Mouse (Mus musculus): ENCODE data around the gene E2f8.
A peak's percentile ranks its signal among the peaks of the same experiment; 100 is the strongest.

Gene E2f8

DNA sequence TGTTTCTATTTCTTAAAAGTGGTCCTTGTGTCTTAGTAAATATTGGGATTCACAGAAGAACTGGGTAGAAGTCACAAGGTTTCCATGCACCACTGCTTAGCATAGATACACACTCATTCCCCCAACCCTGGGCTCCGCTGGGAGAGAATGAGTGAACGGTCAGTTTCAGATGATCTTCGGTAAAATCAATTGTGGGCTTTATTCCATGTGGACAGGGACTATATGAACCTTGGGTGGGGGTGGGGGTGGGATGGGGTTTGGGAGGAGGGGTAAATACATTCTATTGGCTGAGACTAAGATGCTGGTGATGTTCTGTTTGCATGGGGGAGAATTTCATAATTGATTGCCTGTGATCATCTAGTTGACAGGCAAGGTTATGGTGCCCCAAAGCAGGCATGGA, 25.9 kb downstream of the E2f8 start:
- no peak for DNase-seq (ENCODE audit: low spot score)

DNA sequence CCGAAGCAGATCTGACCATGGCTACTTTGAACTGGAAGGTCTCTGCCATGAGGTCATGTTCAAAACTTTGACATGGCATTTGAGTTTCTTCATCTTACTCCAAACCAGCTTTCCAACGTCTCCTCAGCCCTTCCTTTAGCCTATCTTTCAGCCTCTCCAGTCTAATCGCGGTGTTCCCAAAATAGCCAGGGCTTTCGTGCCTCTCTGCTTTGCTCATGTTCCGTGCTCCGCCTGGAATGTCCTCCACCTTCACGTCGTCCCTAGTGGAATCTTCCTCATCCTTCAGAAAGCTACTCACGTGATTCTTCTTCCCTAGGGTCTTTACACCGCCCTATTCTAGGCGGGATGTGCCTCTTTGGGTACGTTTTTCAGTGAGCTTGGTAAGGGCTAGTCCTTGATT, 27.9 kb downstream of the E2f8 start:
- no peak for DNase-seq (ENCODE audit: low spot score)

DNA sequence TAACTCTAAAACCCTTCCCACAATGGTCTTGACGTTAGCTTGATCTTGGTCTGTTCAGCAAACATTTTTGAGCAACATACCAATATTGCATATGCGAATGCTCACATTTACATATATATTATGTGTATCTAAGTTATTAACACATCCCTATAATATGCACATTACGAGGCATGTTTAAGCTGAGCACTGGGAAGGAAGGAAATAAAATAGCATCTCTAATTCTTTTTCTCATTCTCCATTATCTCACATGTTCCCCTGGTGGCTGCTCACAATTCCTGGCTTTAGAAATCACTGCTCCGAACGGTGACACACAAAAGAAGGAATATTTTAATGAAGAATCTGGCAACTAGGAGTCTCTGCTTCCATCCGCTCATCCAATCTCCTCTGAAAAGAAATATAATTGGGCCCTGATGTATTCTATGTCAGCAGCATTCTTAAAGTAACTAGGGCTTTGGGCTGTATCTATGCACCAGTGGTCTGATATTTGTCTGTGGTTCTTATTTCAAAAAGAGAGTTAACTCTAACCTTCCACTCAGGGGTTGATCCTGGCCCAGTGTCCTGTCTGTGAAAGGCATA, 29.8 kb downstream of the E2f8 start:
- no peak for DNase-seq (ENCODE audit: low spot score)

DNA sequence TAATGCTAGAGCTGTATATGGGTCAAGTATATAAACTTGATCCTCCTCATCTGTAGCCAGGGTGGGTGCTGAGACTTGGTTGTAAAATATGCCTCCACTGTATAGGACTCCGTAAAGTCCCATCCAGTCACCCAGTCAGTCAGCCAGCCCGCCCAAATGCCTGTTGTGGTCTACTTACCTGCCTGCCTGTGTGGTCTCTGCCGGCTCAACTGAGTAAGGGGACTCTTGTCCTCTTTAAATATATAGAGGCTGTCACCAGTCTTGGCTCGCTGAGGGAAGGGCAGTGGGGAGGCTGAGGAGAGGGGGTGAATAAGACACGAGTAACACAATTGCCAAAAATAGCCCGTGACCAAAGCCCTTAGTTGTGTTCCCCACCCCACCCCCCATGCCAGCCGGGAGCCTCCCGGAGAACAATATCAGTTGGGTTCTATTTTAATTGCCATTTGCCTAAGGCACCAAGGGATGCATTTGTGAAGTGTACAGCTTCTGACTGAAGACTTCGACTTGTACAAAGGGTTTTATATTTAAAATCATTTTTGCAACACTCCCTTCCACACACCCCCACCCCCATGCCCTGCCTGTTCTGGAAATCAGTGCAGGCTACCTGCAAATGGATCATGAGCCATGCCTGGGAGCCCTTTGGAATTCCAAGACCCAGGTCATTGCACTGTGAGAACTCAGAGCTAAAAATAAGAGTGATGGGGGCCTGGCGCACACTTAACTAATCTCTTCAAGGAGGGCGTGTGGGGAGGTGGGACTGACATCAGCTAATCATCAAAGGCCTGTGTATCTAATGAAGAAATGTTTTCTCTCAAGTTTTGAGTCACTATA, 33.4 kb downstream of the E2f8 start, which contains the start of gene Csrp3:
Gene Csrp3, minus strand, starts transcription at position 214 of the 831 bp plus-strand sequence.
- DNase-seq (ENCODE audit: low spot score), result peak; percentile 6

DNA sequence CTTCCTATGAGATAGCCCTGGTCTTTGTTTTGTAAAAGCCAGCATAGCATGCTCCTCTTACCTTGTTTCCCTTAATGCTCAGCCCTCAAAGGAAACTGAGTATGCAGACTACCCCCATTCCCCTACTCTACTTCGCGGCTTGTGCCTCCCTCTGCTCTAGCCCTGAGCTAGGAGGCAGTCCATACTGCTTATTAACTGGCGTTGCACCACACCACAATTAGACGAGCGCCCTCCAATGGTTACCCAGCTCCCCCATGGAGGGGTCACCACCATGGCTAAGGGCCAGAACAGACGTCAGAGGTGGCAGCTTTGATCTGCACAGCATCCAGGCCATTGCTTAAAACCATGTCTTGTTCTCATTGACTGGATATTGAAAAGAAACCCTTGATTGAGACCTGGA, 34.6 kb downstream of the E2f8 start:
- no peak for DNase-seq (ENCODE audit: low spot score)

DNA sequence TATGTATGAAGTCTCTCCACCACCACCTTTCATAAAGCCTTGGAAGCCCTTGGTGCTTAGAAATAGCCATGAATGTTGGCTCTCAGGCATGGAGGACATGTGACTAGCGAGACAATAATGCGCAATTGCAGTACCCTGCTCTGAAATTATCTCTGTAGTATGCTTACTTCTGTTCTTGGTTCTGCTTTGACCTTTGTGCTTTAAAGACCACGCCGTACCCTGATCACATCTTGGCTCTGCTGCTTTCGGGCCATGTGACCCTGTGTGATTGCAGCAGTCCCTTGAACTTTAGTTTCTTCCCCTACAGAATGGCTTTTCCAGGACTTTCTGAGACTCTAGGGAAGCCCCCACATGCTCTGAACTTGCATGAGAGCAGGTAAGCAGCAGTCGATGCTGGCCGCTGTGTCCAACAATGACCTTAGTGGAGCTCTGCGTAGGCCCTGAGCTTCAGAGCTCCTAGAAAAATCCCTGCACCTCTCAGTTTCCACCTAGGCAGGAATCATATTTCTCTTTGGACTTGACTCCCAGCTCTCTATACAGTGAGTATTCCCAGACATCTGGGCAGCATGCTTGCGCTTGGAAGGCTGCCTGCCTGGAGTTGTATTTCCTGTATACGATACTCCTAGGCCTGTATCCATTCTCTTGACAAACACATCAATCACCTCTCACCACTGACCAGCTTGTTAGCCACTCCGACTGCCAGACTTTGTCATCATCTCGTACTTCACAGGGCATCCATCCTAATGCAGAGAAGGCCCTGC, 36.0 kb downstream of the E2f8 start:
- no peak for DNase-seq (ENCODE audit: low spot score)

DNA sequence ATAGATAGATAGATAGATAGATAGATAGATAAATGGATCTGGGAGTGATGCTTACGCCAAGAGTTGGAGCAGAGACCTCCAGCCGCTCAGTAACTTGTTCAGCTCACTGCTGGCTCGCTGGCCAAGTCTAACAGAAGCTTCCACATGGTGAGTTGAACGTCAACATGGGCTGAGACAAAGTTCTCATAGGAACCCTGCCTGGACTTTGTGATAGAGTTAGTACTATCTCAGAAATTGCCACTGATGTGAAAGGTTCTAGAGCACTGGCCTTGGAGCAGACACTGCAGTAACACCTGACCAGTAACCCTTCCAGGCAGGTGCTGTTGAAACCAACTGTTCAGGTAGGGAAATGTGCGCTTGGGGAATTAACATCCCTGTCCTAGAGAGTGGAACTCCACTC, 37.9 kb downstream of the E2f8 start:
- DNase-seq (ENCODE audit: low spot score), result no peak

DNA sequence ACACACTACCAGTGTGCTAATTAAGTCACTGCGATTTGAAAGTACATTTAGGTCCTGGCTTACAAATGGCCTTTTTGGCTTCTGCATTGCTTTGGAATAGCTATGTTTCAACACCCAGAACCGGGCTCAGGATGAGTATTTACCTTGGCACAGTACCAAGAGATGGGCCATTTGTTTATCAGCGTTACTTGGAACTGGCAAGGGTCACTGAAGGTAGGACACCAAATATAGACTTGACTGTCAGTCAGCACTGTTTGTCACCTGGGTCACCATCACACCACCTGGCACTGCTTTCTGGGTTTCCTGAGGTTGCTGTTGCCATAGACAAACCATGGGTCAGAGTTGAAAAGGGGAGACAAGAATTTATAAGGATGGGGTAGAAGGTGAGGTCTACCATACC, 39.0 kb downstream of the E2f8 start:
- no peak for DNase-seq (ENCODE audit: low spot score)

DNA sequence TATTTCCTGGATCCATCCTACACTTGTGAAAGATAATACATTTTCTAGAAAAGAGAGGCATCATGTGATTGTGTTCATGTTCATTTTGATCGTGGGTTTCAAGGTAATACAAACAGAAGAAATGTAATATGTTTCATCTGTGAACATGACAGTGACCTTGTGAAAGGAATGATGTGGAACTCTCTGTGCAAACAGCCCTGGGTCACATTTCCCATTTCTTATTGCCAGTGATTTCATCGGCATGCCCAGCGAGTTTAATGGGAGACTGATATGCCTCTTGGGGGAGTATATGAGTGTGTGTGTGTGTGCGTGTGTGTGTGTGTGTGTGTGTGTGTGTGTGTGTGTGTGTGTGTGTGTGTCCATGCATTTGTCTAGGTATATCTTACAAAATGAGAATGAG, 39.9 kb downstream of the E2f8 start:
- no peak for DNase-seq (ENCODE audit: low spot score)

DNA sequence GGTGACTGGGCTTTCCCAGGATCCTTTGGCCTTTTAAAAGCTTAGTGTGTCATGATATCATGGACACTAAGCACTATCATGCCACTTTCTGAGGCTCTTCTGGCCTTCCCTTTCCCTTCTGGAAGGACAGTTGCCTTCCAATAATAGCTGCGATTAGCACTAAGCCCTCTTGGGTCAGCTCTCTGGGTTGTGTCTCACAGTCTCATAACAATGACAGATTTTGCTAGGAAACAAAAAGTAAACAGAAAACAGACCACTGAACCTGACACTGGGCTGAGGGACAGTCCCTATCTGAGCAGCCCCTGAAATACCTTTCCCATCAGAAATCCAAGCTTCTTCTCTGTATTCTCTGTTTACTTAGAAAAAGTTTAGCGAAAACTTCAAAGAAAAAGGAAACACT, 40.9 kb downstream of the E2f8 start:
- peak; percentile 2 for DNase-seq (ENCODE audit: low spot score)

DNA sequence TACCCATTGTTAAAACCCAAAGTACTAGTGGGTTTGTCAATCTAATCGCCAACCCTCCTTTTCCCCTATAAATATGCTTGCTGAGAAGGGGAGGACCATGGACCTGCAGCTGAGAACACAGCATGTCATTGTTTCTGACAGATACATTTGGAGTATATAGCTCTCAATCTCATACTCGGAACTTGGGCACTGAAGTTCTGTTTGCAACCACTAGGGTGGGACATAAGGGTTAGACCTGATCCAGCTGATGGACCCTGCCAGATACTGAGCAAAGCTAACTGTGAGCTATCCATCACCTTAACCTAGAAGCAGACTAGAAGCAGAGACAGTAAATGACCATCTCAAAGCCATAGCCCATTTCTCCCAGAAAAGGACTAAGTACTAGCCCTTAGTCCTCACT, 43.0 kb downstream of the E2f8 start:
- DNase-seq (ENCODE audit: low spot score), result no peak

DNA sequence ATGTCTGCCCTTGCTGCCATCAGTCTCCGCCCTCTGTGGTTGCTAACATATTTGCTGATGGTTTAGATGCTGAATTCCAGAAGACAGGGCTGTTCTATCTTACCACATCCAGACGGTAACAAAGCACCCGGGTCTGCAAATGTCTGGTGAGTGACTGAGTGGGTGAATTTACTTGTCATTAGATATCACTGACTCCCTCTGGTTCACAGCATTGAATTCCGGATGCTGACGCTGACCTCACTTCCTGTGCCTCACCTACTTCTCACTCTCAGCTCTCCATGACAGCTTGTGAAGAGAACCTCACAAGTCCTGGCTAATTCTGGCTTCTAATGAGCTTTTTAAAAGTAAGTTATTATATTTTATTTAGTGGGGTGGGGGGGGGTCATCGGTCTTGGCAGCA, 44.4 kb downstream of the E2f8 start:
- DNase-seq (ENCODE audit: low spot score), result no peak

DNA sequence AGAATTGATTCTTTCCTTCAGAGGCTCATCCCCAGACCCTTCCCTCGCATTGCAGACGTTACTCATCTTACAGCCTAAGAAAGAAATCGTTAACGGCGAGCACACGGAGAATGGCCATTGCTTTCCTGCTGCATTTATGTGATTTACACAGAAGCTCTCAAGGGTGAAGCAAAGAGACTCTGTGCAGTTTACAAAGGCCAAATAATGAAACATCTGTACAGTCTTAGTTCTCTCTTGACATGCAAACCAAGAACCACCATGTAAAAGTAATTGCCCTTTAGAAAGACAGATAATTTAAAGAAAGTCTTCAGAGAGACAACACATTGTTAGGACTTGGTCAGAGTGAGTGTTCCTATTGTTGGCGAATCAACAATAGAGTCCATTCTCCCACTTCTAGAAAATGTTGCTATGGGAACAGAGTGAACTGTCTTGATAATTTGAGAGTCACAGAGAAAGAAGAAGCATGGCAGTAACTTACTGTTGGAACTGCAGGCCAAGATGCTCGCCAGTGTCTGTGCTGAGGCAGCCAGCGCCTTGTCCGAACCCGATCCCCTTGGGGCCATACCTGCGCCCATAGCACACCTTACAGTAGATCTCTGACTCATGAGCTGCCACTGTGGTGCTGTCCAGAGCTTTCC, 46.3 kb downstream of the E2f8 start:
- DNase-seq (ENCODE audit: low spot score), result peak; percentile 13

DNA sequence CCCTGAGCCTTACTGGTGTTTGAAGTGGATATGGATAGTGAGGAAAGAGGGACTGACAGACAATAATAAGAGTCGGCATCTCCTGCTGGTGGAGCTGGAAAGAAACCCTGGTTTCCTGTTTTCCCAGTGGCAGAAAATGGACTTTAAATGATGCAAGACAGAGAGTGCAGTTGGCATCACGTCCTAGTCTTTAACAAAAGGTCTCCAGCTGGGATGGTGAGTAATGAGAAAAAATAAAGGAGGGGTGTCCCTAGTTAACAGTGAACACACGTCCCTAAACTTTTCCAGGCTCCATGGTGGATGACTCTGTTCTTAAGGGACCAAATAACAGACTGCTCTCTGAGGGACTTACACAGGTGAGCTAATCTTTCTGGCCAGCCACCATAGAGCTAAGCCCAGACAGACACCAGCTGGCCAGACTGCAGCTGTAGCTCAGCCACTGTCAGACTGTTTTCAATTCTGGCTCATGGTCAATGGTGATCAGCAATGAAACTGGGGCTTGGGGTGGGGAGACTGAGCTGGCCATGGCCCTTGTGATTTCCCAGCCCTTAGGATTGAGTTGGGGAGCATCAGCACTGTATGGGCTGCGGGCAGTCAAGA, 46.9 kb downstream of the E2f8 start:
- peak; percentile 14 for DNase-seq (ENCODE audit: low spot score)

DNA sequence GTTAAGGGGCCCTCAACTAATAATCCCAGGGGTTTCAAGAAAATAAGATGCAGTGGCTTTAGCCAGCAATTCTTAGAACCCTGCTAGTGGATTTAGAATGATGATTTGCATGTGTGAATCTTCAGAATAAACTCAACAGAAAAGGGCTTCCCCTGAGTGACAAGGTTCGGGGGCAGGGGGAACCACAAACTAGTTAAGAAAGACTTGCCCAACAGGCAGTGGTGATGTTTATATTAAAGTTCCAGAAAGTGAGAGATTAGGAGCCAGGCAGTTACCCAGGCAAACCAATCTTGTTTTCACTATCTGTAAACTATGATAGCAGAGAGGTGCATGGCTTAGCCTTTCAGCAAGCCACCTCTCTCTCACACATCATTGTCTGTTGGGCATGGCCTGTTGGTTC, 48.7 kb downstream of the E2f8 start:
- DNase-seq (ENCODE audit: low spot score), result no peak

DNA sequence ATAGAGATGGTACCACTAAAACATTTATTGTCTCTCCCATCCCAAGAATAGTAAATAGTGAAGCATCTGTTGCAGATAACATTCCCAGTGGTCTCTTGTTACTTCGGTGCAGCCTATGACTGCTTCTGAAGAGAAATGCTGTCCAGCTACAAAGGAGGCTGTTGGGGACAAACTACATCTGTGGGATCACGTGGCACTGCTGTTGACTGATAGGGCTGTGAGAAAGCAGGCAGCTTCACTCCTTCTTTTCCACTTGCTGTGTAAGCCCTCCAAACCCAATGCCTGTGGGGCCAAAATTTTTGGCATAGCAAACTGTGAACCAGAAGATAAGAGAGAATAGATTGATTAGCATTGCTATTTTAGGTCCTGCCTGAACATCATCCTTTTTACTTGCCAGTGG, 51.0 kb downstream of the E2f8 start:
- no peak for DNase-seq (ENCODE audit: low spot score)

DNA sequence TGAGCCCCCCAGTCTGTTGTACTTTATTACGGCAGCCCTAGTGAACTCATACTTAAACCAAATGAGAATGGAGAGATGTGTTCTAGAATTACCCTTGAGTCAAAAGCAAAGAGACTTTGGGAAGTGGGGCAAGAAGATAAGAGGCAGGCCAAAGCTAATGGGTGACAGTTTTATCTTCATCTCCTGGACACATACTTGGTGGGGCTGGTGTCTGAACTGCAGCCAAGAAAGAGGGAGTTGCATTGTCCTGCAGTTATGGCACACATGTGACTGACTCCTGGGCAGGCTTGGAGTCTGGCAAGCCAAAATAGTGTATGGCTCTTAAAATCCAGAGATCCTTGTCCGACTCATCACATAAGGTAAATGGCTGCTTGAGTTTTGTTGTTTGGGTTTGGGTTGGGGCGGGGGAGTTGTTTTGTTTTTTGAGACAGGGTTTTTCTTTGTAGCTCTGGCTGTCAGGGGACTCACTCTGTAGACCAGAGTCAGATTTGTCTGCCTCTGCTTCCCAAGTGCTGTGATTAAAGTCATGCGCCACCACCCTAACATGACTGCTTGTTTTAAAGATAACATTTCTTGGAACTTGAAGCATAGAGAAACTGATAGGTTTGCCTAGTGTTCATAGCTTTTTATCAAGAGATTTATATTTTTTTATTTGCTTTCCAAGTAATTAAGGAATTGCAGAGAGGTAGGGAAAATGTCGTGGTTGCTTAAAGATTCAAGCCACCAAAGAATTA, 52.1 kb downstream of the E2f8 start:
- DNase-seq (ENCODE audit: low spot score), result no peak

DNA sequence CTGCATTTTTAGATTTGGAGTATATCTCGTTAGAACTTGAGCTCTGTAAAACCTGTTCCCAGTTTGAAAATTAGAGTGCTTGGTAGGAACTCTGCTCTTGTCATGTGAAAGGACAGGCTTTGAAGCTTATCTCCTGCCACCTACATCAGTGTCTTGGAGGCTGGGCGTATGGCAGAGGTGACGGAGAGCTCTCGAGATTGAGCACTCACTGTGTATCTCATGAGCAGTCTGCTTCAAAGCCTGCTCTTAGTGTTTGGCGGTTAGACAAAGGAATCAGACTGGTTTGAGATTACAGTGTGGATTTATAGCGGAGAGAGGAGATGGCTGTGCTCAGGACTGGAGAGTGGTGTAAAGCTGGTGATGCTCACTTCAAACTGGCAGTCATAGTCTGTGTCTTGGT, 56.2 kb downstream of the E2f8 start:
- DNase-seq (ENCODE audit: low spot score), result no peak

DNA sequence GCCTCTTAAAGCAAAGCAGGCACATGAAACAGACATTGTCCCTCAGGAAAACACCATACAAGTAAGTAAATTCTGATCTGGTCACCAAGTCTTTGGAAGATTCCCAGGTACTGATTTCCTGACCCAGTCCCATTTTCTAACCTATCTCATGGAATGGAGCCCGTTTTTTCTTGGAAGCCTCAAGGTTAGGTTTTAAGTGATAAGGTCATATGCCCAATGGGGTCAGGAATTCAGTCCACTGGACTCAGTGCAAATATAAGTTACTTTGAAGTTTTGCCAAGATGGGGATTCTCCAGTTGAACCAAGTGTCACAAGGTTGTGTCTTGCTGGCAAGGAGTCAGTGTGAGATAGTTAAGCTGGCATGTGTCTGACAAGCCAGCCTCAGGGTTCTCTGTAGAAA, 56.7 kb downstream of the E2f8 start:
- DNase-seq (ENCODE audit: low spot score), result no peak

DNA sequence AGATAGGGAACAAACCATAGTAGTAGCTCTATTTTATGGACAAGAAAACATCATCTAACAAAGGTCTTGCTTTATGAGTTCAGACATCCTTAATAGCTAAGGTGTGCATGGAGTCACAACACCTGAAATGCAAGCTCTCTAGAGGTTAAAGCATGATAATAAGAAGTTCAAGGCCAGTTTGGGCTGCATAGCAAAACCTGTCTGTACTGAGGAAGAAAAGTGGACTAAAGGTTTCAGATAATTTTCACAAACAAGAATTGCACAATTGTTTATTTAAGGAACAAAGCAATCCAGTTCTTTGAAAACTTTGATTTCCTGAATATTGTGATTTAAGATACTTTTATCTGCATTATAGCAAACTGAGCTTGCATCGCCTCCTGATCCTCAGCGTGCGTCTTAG, 57.8 kb downstream of the E2f8 start:
- no peak for DNase-seq (ENCODE audit: low spot score)

DNA sequence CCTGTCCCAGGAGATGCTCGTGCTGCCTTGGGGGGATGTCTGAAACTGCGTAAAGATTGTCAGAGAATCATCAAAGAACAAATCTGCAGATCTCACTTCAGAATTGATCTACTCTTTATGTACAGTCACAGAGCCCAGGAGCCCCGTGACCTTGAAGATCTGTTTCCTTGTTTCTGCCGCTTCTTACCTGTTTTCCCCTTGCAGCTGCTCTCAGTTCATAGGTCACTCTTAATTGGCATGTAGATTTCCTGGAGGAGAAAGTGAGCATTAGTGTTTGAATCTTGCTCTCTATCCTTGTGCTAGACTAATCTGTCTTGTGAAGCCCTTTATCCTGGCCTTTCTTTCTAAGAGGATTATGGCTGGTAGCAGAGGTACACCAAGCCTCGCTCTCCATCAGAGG, 59.7 kb downstream of the E2f8 start:
- peak; percentile 7 for DNase-seq (ENCODE audit: low spot score)

Measured in retina, embryonic 14.5 days (tissue).